Mouse (Mus musculus) gastrocnemius, postnatal 10 days (tissue): ENCODE results near the gene Gm11020. TPM values are rescaled to one million over a fixed set of nuclear protein-coding genes. Genes with fewer than 3 reads are reported as not detected.
A peak's percentile ranks its signal among the peaks of the same experiment; 100 is the strongest.

ENCODE experiments used
- DNase-seq: peaks from one replicate; pipeline ENCODE4 v3.0.0; 2021; ENCODE audit warnings: mixed read lengths
- total RNA-seq, 2 experiments: library from RNA; stranded (reverse); gene quantifications; 2 replicates each; pipeline ENCODE4 v1.2.3; 2021

The Gm11020 gene
- total RNA-seq, 2 experiments from 2014 or later, result not detected

DNA sequence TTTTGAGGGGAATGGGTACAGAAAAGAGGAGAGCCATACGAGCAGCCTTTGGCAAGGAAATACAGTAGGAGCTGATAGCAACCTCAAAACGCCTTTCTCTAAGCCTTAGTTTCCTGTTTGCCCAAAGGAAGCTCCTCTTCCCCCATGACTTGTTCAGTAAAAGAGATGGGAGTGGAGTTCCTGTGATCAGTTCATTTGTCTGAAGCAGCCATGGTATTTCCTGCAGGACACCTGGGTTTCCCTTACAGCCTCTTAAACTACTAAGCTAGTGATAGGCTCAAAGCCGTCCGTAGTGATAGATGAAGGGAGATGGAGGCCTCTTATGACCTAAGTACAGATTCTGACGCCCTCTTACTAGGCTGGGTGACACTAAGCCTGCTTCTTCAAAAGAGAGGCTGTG, 21.1 kb downstream of the Gm11020 start:
- no peak for DNase-seq

DNA sequence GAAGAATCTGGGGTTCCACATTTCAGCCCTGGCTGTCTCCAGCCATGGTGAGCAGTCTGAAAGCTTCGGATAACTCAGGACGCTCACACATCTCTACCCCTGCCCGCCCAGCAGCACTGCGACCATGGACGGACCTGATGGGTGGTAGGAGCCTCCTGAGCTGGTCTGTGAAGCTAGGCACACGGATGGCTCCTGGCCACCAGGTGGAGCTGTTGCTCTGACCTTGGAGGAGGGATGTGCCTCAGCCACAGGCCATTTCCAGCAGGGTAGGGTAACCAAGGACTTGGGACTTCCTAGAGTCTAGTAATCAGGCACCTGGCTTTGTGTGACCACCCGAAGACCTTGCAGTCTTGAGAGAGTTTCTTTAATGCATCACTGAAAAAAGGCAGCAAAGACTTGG, 22.6 kb downstream of the Gm11020 start:
- DNase-seq, result peak; percentile 93

DNA sequence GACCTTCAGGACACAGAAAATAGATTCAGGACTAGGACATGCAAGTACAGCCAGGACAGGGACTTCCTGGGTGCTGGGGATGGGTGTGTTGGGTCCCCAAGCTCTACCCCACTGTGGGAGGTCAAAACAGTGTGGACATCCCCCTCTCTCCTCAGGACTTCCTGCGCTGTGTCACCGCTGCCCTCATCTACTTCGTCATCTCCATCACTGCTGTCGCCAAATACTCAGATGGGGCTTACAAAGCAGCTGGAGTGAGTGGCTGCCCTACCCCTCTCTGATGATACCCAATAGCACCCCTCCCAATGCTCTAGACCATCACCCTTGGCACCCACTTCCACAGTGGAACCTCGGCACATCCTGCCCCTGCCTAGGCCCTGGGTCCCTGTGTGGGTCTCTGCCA, 23.3 kb downstream of the Gm11020 start:
- no peak for DNase-seq

DNA sequence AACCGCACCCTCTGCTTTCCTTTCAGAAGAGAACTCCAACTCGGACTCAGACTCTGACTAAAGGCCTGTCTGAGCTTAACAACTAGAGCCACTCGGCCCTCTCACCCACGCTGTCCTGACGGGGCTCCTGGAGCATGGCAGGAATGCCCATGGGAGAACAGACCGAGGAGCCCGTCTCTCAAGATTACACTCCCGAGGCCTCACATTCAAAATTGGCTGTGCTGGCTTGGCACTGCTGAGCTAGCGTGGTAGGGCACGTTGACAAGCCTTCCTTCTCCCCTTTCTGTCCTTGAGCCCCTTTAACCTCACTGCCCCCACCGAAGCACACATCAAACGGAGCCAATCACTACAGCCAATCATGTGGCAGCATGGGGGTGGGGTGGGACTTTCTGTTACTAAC, 25.3 kb downstream of the Gm11020 start:
- DNase-seq, result no peak

DNA sequence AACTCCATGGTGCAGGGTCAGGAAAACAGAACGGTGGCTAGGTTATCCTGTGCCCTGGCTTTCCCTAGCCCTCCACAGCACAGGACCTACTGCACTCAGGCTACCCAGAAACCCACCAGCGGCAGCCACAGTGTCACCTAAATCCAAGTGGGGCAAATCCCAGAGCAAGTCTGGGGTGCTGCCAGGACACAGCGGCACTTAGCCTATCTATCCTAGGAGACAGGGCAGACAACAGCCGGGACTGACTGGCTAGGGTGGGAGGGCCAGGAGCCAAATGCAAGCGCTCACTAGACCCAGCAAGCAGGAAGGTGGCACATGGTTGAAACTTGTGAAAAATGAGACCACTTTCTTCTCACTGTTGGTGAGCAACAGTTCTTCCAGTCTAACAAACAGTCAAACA, 27.6 kb downstream of the Gm11020 start:
- no peak for DNase-seq

DNA sequence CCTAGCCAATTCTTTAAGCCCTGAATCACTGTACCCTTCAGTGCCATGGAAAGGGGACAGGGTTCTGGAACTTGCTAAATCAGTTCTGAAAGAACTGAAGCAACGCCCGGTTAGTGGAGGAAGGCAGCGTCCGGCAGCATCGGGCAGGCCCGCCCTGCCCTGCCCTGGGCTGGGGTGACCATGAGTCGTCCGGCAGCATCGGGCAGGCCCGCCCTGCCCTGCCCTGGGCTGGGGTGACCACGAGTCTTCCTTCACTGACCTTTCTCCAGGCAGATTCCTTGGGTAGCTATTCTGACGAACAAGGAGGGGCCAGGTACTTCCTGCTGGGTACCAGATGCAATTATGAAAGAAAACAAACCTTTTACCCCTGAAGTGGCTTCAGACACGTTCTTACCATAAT, 28.7 kb downstream of the Gm11020 start:
- no peak for DNase-seq

DNA sequence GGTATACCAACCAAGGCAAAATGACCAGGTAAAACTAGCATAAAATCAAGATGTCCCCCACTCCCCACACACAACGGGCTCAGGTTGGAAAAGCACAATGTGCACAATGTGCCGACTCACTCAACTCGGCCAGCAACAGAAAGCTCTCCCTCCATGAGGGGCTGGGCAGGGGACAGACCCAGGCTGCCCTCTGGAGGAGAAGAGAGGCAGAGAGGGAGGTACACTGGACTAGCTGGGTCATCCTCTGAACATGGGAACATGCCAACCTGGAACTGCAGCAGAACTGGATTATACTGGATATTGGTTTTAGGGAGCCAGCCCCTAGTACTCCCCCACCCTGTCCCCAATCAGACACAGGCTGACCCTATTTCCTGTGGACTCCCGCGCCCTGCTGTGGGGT, 31.8 kb downstream of the Gm11020 start:
- no peak for DNase-seq

DNA sequence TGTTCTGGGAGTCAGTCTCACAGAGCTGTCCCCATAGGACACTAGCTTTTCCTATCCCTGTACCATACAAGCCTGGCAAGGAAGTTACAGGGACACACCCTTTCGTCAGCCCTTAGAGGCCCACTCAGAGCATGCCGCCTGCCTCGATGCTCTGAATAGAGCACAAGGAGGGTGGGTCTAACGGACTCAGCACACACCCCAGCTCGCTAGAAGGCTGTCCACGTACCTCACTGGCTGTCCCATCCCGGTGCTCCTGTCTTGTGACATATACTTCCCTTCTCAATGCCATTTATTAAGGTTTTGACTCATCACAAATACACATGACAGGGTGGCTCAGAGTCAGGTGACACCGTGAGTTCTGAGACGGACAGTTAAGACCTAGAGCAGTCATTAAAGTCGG, 33.1 kb downstream of the Gm11020 start:
- no peak for DNase-seq

DNA sequence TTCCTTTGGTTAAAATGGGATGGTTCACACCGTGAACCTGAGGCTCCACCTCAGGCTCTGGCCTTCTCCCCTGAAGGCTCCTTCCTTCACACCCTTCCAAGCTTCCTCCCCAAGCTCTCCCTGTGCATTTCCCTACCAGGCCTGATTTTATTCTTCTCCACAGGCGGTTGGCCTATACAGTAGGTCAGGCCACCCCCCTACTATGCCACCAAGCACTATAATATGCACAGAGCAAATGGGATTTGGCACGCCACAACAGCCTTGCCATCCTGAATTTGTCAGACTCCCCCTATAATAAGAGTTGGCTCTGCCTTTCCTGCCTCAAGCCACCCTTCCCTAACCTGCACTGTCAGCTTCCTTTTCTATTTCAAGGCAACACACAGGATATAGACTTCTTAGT, 37.3 kb downstream of the Gm11020 start:
- DNase-seq, result no peak

DNA sequence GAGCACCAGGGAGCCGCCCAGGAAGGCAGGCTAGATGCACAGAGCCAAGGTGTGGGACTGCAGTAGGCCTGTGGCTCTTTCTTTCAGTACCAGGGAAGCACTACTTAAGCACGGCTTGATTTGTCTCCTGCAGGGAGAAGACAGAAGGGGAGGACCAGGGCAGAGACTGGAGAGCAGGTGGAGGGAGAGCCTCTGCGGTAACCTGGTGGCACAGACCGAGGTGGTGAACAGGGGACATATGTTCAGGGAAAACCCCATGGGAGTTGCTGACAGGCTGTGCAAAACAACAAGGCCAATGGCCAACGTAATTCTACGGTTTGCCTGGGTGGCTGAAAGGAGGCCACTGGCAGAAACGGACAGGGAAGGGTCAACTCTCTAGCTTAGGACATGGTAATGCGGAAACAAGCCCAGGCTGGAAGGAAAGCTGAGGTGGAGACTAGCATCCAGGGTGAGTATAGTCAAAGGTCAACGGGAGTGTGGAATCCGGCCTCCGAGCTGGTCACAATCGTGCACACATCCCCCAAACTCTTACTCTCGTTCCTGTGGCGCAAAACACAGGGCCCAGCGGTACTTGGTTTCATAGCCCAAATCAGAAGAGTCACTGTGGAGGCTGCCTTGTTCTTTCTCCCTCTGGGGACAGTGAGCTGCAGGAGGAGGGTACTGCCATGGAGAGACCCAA, 38.5 kb downstream of the Gm11020 start:
- no peak for DNase-seq

DNA sequence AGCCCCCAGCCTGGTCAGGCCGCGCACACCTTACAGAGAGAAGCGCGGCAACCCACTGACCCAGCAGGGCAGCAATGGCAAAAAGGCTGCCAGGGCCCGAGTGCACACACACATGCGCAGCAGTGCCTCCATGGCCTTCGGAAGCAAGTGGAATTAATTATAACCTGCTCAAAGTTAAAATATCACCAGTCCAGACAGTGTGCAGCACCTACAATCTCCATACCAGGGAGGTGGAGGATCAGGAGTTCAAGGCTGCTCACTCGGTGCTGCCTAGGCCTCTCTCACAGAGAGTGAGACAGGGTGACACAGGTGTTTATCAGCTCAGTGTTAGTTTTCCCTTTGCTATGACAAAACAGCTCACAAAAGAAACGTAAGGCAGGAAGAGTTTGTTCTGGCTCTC, 44.3 kb downstream of the Gm11020 start:
- DNase-seq, result no peak

DNA sequence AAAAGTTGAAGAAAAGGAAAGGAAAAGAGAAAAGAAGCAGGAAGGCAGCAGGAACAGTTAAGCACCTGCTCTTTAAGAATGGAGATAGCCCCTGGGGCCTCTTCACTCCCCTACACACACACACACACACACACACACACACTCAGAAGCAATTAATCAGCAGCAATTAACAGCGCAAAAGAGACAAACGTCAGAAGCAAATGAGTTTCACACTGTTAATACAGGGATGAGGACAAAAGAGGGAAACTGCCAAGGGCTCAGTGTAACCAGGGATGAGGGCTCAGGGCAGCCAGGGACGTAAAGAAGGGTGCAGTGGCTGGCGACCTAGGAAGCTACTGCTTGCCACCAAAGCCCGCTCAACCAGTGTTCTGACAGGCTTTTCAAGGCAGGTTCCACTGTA, 46.0 kb downstream of the Gm11020 start:
- DNase-seq, result no peak

DNA sequence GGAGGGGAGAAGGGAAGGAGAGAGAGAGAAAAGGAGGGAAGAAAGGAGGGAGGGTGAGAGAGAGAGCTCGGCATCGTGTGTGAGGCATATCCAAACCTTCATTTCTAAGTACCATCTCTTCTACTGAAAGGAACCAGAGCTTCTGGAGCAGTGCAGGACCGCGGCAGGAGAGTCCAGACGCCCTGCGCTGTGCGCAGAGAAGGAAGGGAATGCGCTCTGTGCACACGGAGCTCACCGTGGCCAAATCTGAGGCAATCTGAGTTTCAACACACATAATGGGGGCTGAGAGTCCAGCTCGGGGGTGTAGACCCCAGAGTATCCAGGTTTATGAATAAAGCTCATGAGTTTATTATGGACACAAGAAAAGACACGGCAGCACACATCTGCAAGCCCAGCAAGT, 48.2 kb downstream of the Gm11020 start:
- no peak for DNase-seq

DNA sequence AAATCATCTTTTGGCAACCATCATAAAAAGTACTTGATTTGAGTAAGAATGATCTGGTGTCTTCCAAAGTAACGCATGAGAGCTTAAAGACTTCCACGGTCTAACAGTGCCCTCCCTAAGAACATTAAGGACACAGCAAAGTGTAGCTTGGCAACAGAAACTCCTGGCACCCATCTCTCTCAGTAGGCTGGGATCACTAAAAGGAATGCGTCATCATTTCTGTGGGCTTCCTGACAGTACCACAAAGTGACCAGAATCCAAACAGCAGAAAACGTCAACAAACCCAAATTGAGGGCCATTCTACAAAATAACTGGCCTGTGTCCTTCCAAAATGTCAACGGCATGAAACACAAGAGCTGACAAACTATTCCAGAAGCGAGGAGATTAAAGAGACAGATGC, 48.7 kb downstream of the Gm11020 start:
- DNase-seq, result no peak

DNA sequence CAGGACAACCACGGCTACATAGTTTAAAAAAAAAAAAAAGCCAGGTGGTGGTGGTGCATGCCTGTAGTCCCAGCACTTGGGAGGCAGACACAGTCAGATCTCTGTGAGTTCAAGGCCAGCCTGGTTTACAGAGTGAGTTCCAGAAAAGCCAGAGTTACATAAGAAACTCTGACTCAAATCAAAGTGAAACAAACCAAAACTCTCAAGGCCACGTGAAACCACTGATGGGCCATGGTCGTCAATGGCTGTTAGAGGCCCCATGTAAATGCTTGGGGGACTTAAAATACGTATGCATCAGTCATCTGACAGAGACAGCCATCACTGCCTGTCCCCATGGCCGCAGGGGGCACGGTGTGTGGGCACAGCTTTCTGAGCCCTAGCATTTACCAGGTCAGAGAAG, 49.8 kb downstream of the Gm11020 start:
- no peak for DNase-seq

Other genes starting within 250 kb of the Gm11020 start
- 100 to 1,000 TPM; 145 to 168 TPM for gene Cdh5, start 219.9 kb upstream of the Gm11020 start, total RNA-seq
- gene Bean1, start 151.1 kb upstream of the Gm11020 start, total RNA-seq, result 1 to 10 TPM; 1.0 to 1.4 TPM
- 1 to 10 TPM; 5.6 to 7.6 TPM for gene Tk2, start 73.0 kb upstream of the Gm11020 start, total RNA-seq
- 10 to 100 TPM in 1 of 2 experiments, 1 to 10 TPM in 1; 6.6 to 10.1 TPM for gene Cklf, start 70.7 kb upstream of the Gm11020 start, total RNA-seq
- not detected for gene Cmtm2a, start 28.4 kb upstream of the Gm11020 start, total RNA-seq
- gene Gm45711, start 11.5 kb upstream of the Gm11020 start, total RNA-seq, result not detected
- not detected for gene Cmtm1, start 11.4 kb upstream of the Gm11020 start, total RNA-seq
- not detected for gene Cmtm2b, start 663 bp downstream of the Gm11020 start, total RNA-seq
- 10 to 100 TPM; 27.4 to 38.9 TPM for gene Cmtm3, start 17.8 kb downstream of the Gm11020 start, total RNA-seq
- gene Cmtm4, start 74.2 kb downstream of the Gm11020 start, total RNA-seq, result 1 to 10 TPM; 6.3 to 7.6 TPM
- 100 to 1,000 TPM; 101 to 112 TPM for gene Dync1li2, start 121.5 kb downstream of the Gm11020 start, total RNA-seq
- gene Terb1, start 188.3 kb downstream of the Gm11020 start, total RNA-seq, result not detected
- gene Nae1, start 213.1 kb downstream of the Gm11020 start, total RNA-seq, result 10 to 100 TPM; 27.0 to 27.4 TPM
- 1 to 10 TPM in 1 of 2 experiments, under 1 TPM in 1; 0.56 to 1.6 TPM for gene Car7, start 213.1 kb downstream of the Gm11020 start, total RNA-seq